Mouse (Mus musculus): ENCODE data around the gene 0610030E20Rik.

Gene 0610030E20Rik

GRCm38 (mm10) chr6:72371147-72371546 lies 24.0 kb downstream of the 0610030E20Rik start:
- DNase-seq, result no peak

GRCm38 (mm10) chr6:72371571-72371970 lies 24.5 kb downstream of the 0610030E20Rik start:
- DNase-seq, result no peak

- peak in 1 of 2 experiments; percentile 72 for DNase-seq
Measured at GRCm38 (mm10) chr6:72373184-72373583, 26.1 kb downstream of the 0610030E20Rik start.

DNA sequence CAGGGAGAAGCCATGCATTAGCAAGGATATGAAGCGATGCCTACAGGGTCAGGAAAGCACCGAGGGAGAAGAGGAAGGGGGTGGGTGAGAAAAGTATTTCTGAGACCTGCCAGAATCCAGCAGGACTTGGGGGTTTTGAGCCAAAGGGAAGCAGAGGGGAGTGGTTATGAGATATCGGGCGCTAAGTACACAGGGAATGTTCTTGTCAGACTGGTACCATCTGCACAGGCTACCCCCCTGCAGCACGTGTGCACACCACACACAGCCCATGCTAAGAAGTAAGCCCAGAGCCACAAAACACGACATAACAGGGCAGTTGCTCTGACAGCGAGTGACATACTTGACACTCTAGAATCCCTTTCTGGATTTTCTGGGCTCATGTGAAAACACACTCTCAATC lies 27.1 kb downstream of the 0610030E20Rik start:
- no peak for DNase-seq

- no peak for DNase-seq
Measured at GRCm38 (mm10) chr6:72374820-72375563, 27.9 kb downstream of the 0610030E20Rik start.

DNA sequence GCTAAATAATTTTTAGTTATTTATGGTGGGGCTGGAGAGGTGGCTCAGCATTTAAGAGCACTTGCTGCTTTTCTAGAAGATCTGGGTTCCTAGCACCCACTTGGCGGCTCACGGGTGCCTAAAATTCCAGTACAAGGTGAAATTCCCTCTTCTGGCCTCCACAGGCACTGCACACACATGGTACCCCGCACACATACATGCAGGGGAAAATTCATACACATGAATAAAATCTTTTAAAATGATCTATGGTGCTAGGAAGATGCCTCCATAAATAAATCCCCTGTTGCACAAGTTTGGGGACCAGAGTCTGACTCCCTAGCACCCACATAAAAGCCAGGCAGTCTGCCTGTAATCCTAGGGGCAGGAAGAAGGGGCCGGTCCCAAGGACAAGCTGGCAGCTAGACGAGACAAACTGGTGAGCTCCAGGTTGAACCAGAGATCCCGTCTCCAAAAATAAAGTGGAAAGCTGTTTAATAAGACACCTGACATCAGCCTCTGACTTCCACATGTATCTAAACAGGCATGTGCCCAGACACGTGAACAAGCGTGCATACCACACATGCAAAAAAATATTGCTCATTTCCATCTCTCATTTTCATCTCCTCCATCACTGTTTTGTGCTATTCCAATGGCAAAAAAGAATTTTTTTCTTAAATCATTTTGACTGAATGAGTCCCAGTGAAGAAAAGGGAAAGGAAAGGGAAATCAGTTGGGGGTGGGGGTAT lies 31.6 kb downstream of the 0610030E20Rik start:
- no peak for DNase-seq

DNA sequence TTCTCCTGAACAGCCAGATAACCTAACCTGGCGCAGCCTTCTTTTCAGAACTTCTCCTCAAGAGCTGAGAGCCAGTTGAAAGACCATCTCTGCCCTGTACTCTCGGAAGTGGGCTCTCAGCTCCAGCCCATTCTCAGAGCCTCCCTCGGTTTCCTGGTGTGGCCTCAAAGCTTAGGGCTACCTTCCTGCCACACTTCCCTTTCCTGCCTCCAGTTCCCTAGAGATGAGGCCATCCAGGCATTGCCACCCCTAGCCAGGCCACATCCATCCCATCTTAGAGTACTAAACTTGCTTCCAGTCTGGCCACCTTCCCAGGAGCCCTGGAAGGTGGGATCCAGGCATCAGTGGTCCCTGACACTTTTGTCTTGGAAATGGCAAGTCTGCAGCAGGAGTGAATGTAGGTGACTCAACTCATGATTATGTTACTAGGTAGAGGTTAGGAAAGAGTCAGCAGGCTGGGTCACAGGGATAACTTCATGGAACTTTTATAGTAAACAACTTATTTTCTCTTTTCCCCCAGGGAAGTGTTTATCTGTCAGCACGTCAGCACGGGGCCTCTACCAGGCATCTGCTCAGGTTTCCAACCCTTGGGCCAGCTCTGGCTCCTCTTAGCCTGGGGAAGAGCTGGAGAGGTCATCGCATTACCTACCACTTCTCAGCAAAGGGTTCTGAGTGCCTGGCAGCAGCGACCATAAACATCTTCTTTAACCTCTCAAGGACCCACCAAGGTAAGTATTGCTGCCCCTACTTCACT lies 32.4 kb downstream of the 0610030E20Rik start:
- DNase-seq, result no peak

- DNase-seq, result peak; percentile 93 to 94
Measured at GRCm38 (mm10) chr6:72380131-72380770, 33.1 kb downstream of the 0610030E20Rik start, which contains the start of gene Vamp5. TSS of gene Vamp5 (minus strand) at chr6:72380468.

GRCm38 (mm10) chr6:72382494-72382893 lies 35.4 kb downstream of the 0610030E20Rik start:
- no peak for DNase-seq

DNA sequence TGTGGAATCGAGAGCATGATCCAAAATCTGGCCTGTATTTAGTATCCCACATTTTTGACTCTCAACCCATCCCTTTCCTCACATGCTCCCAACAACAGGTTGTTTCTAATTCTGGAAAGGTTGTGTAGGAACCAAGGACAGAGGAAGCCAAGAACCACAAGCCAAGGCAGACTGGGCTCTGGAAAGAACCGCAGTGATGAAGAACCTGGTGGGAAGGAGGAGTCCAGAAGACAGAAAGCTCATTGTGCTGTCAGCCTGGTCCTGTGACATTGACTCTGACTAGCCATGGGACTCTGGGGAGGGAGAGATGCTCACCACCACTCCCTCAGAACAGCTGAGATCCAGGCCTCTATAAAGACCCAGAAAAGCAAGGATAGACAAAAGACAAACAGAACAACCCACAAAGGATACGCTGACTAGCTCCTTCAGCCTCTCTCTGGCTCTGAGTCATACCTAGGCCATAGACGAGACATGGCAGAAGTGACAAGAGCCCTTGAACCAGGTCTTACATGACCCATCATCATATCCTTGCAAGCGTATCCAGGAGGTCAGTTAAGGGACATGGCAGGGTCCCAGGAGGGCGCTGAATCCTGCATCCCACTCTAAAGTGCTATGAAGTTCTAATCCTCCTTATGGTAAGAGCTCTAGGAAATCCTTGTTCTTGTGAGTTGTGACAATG lies 36.2 kb downstream of the 0610030E20Rik start:
- DNase-seq, result no peak

GRCm38 (mm10) chr6:72383952-72384351 lies 36.8 kb downstream of the 0610030E20Rik start:
- no peak for DNase-seq

GRCm38 (mm10) chr6:72385258-72385657 lies 38.1 kb downstream of the 0610030E20Rik start:
- no peak for DNase-seq

DNA sequence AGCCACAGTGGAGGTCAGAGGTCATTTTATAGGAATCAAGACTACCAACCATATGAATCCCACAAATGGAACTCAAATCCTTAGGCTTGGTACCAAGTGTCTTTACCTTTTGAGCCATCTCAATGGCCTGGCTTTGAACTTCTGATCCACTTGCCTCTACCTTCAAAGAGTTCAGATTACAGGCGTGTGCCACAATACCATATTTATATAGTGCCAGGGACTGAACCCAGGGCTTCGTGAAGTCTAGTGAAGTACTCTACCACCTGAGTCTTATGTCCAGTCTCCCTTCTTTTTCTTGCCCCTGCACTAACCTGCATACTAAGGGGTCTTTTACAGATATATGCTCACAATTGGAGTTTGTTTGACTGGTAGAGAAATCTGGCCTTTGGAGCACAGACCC lies 39.4 kb downstream of the 0610030E20Rik start:
- no peak for DNase-seq

DNA sequence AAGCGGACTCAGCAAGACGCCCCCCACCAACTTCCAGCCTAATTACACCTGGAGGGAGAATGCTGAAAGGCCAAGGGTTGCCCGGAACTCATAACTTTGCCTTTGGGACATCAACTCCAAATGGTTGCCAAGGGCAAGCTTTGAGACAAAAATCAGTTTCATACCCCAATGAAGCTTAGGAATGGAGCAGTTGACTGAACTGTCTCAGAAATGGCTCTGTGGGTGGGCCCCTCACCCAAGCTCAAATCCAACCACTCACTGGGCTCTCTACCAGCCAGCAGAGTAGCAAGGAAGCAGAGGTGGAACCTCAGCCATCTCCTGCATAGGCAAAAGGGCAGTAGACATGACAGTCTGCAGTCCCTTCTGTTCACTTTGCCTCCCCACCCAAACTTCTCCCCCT lies 40.7 kb downstream of the 0610030E20Rik start:
- DNase-seq, result no peak

- no peak for DNase-seq
Measured at GRCm38 (mm10) chr6:72388266-72388665, 41.1 kb downstream of the 0610030E20Rik start.

- no peak for DNase-seq
Measured at GRCm38 (mm10) chr6:72388791-72389329, 41.7 kb downstream of the 0610030E20Rik start.

DNA sequence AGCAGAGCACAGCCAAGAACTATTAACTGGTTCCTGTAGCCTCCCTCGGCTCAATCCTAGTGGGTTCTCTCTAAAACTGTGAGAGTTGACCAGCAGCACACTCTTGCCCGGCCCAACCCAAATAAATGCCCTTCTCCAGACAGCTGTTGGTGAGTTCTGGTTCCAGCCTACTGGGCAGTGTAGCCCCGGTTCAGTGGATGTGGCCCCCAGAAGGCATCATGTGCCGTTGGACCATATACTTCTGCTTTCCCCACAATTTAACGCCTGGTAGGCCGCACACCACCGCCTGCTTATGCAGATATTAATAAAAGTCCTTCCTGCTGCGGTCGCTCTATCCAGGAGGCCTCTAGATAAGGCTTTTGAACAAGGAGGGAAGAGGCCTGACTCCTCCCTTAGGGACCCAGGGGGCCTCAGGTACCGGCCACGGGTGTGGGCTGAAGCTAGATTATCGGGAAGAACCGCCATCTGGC lies 42.4 kb downstream of the 0610030E20Rik start:
- DNase-seq, result peak in 1 of 2 experiments; percentile 61

DNA sequence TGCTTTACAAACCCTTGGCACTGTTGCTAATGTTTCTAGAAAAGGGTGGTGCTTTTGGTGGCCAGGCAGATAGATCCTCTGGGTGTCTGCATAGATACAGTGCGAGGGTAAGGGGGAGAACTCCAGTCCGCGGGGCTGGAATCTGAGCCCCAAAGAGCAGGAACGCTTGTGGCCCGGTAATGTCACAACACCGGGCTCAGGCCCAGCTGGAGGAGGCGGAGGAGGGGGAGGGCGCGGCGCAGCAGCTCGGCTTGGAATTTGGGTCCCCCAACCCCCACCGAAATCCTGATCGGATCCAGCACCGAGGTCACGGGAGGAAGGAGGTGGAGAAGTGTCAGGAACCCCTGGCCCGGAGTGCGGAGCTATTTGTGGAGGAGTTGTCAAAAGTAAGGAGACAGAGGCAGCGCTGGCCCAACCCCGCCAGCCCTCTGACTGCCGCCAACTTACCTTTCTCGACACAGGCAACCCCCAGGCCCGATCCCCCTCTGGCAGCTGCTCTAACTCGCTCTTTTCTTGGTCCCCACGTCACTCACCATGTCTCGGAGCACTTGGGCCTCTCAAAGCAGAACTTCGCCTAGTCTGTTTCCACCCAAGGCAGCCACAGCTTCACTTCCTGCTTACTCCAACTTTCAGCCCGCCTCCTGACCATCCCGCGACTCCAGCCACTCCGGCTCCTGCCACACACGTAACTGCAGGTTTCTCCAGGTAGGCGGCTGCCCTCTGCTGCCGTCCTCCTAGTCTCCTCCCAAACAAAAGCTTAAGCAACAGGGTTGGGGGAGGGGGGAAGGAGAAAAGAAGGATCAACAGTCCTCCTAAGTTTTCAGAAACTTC lies 43.0 kb downstream of the 0610030E20Rik start, which contains the start of gene Vamp8:
Gene Vamp8, minus strand, starts transcription at position 763 of the 831 bp plus-strand sequence.
- DNase-seq, result peak; percentile 87 to 91

- DNase-seq, result peak; percentile 73 to 86
Measured at GRCm38 (mm10) chr6:72390795-72391521, 43.8 kb downstream of the 0610030E20Rik start.

DNA sequence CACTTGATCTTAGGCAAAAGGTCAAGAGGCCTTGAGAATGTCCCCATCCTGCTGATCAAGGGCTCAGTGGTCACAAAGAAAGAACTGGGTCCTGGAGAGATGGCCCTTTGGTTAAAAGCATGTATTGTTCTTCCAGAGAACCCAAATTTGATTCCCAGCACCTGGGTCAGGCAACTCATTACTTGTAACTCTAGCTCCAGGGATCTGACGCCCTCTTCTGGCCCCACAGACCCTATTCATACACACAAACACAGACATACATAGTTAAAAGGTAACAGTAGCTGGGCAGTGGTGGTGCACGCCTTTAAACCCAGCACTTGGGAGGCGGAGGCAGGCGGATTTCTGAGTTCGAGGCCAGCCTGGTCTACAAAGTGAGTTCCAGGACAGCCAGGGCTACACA lies 45.2 kb downstream of the 0610030E20Rik start:
- no peak for DNase-seq

Measured in lung, postnatal 4 days (tissue).